Mouse (Mus musculus): ENCODE results near the gene Plekha6.
A peak's percentile ranks its signal among the peaks of the same experiment; 100 is the strongest.

The Plekha6 gene

GRCm38 (mm10) chr1:133163820-133164431 lies at the start of gene Plekha6:
Plekha6 (plus strand) TSS chr1:133164210.
- peak; percentile 18 for DNase-seq

GRCm38 (mm10) chr1:133116108-133116507 lies 47.9 kb upstream of the Plekha6 start:
- DNase-seq = no peak

- peak; percentile 54 for DNase-seq
Measured at GRCm38 (mm10) chr1:133118127-133118526, 45.9 kb upstream of the Plekha6 start.

GRCm38 (mm10) chr1:133118844-133119243 lies 45.2 kb upstream of the Plekha6 start:
- peak; percentile 59 for DNase-seq

GRCm38 (mm10) chr1:133119931-133120712 lies 43.9 kb upstream of the Plekha6 start:
- no peak for DNase-seq

GRCm38 (mm10) chr1:133121246-133121645 lies 42.8 kb upstream of the Plekha6 start:
- DNase-seq = no peak

- DNase-seq = peak; percentile 30
Measured at GRCm38 (mm10) chr1:133124137-133124536, 39.9 kb upstream of the Plekha6 start.

- DNase-seq = peak; percentile 32
Measured at GRCm38 (mm10) chr1:133125640-133126364, 38.2 kb upstream of the Plekha6 start.

GRCm38 (mm10) chr1:133126365-133126740 lies 37.7 kb upstream of the Plekha6 start:
- no peak for DNase-seq

GRCm38 (mm10) chr1:133127328-133127727 lies 36.7 kb upstream of the Plekha6 start:
- DNase-seq = no peak

GRCm38 (mm10) chr1:133129471-133130221 lies 34.4 kb upstream of the Plekha6 start:
- peak; percentile 44 for DNase-seq

- DNase-seq = peak; percentile 99
Measured at GRCm38 (mm10) chr1:133130638-133131560, 33.1 kb upstream of the Plekha6 start, which contains the start of gene Ppp1r15b. Ppp1r15b (plus strand) TSS chr1:133131143.

- DNase-seq = no peak
Measured at GRCm38 (mm10) chr1:133131561-133131905, 32.5 kb upstream of the Plekha6 start.

- DNase-seq = peak; percentile 43
Measured at GRCm38 (mm10) chr1:133131936-133132335, 32.1 kb upstream of the Plekha6 start.

- peak; percentile 49 for DNase-seq
Measured at GRCm38 (mm10) chr1:133132388-133133326, 31.4 kb upstream of the Plekha6 start.

GRCm38 (mm10) chr1:133133425-133133824 lies 30.6 kb upstream of the Plekha6 start:
- DNase-seq = peak; percentile 70

GRCm38 (mm10) chr1:133134071-133134470 lies 29.9 kb upstream of the Plekha6 start:
- peak; percentile 63 for DNase-seq

GRCm38 (mm10) chr1:133134881-133135280 lies 29.1 kb upstream of the Plekha6 start:
- peak; percentile 49 for DNase-seq

GRCm38 (mm10) chr1:133135808-133136207 lies 28.2 kb upstream of the Plekha6 start:
- DNase-seq = no peak

- no peak for DNase-seq
Measured at GRCm38 (mm10) chr1:133138401-133138800, 25.6 kb upstream of the Plekha6 start.
